Mouse (Mus musculus): ENCODE measurements around the gene Hmgxb4. TPM values are rescaled to one million over a fixed set of nuclear protein-coding genes. Genes with fewer than 3 reads are reported as not detected.

Gene Hmgxb4
- total and polyA plus RNA-seq, 3 experiments = 14.8 to 52.1 (median 38.3) TPM

GRCm38 (mm10) chr8:75053342-75053741 lies 60.2 kb downstream of the Hmgxb4 start:
- no peak overlapping the region for H3K4me3 ChIP-seq (ENCODE audit: low read depth, low read length)
- peaks cover 89% of the 10 kb centered on the region for H3K36me3 ChIP-seq (replicated peaks)
- ATAC-seq (ENCODE audit: extremely low read depth, insufficient number of reproducible peaks, low FRiP score, poor library complexity, severe bottlenecking) = no peak
- no peak for TF ChIP-seq GATA1 (IDR thresholded peaks at IDR 0.05; ENCODE audit: borderline replicate concordance, low read length)
- no peak for DNase-seq (ENCODE audit: low spot score)
- H3K9me3 ChIP-seq (replicated peaks) = no peaks in the 10 kb centered on the region
- no peaks in the 10 kb centered on the region for H3K27me3 ChIP-seq (ENCODE audit: insufficient read depth, low read length)
- H3K4me1 ChIP-seq (ENCODE audit: insufficient read depth, low read depth, low read length) = no peaks in the 10 kb centered on the region

GRCm38 (mm10) chr8:75055673-75056072 lies 62.5 kb downstream of the Hmgxb4 start:
- H3K4me3 ChIP-seq (ENCODE audit: low read depth, low read length) = no peak overlapping the region
- ATAC-seq (ENCODE audit: extremely low read depth, insufficient number of reproducible peaks, low FRiP score, poor library complexity, severe bottlenecking) = no peak
- no peaks in the 10 kb centered on the region for H3K9me3 ChIP-seq (replicated peaks)
- no peak for DNase-seq (ENCODE audit: low spot score)
- no peaks in the 10 kb centered on the region for H3K27me3 ChIP-seq (ENCODE audit: insufficient read depth, low read length)
- no peaks in the 10 kb centered on the region for H3K4me1 ChIP-seq (ENCODE audit: insufficient read depth, low read depth, low read length)
- H3K36me3 ChIP-seq (replicated peaks) = peaks cover 91% of the 10 kb centered on the region
- TF ChIP-seq CTCF (IDR thresholded peaks at IDR 0.05; ENCODE audit: low read depth, low read length) = no peak
- TF ChIP-seq TAL1 (conservative IDR thresholded peaks at IDR 0.05; ENCODE audit: low read depth, low read length) = no peak
- TF ChIP-seq GATA2 (IDR thresholded peaks at IDR 0.05; ENCODE audit: borderline replicate concordance, low read depth, low read length) = no peak
- no peak for TF ChIP-seq POLR2AphosphoS5 (IDR thresholded peaks at IDR 0.05; ENCODE audit: insufficient replicate concordance, low read depth, low read length)
- TF ChIP-seq GATA1 (IDR thresholded peaks at IDR 0.05; ENCODE audit: borderline replicate concordance, low read length) = no peak

- Histone ChIP-seq H3K9me3 (replicated peaks) (no peaks in the 10 kb centered on the region), H3K36me3 (replicated peaks) (peaks cover 91% of the 10 kb centered on the region), H3K4me3 (ENCODE audit: low read depth, low read length) (no peak overlapping the region), H3K4me1 (ENCODE audit: insufficient read depth, low read depth, low read length) (no peaks in the 10 kb centered on the region), H3K27me3 (ENCODE audit: insufficient read depth, low read length) (no peaks in the 10 kb centered on the region)
- ATAC-seq (ENCODE audit: extremely low read depth, insufficient number of reproducible peaks, low FRiP score, poor library complexity, severe bottlenecking) (no peak), DNase-seq (ENCODE audit: low spot score) (no peak)
- TF ChIP-seq TAL1 (conservative IDR thresholded peaks at IDR 0.05; ENCODE audit: low read depth, low read length) = no peak
- no peak for TF ChIP-seq CTCF (IDR thresholded peaks at IDR 0.05; ENCODE audit: low read depth, low read length)
- no peak for TF ChIP-seq GATA1 (IDR thresholded peaks at IDR 0.05; ENCODE audit: borderline replicate concordance, low read length)
Observed at GRCm38 (mm10) chr8:75060022-75060421, 66.9 kb downstream of the Hmgxb4 start.

GRCm38 (mm10) chr8:75060815-75061214 lies 67.7 kb downstream of the Hmgxb4 start:
- Histone ChIP-seq H3K9me3 (replicated peaks) (no peaks in the 10 kb centered on the region), H3K27me3 (ENCODE audit: insufficient read depth, low read length) (no peaks in the 10 kb centered on the region), H3K4me1 (ENCODE audit: insufficient read depth, low read depth, low read length) (no peaks in the 10 kb centered on the region), H3K4me3 (ENCODE audit: low read depth, low read length) (no peak overlapping the region), H3K36me3 (replicated peaks) (peaks cover 91% of the 10 kb centered on the region)
- ATAC-seq (ENCODE audit: extremely low read depth, insufficient number of reproducible peaks, low FRiP score, poor library complexity, severe bottlenecking) (no peak), DNase-seq (ENCODE audit: low spot score) (no peak)
- no peak for TF ChIP-seq CTCF (IDR thresholded peaks at IDR 0.05; ENCODE audit: low read depth, low read length)
- TF ChIP-seq POLR2AphosphoS5 (IDR thresholded peaks at IDR 0.05; ENCODE audit: insufficient replicate concordance, low read depth, low read length) = no peak
- TF ChIP-seq GATA2 (IDR thresholded peaks at IDR 0.05; ENCODE audit: borderline replicate concordance, low read depth, low read length) = no peak
- no peak for TF ChIP-seq GATA1 (IDR thresholded peaks at IDR 0.05; ENCODE audit: borderline replicate concordance, low read length)
- TF ChIP-seq TAL1 (conservative IDR thresholded peaks at IDR 0.05; ENCODE audit: low read depth, low read length) = no peak

- DNase-seq (ENCODE audit: low spot score) (no peak), ATAC-seq (ENCODE audit: extremely low read depth, insufficient number of reproducible peaks, low FRiP score, poor library complexity, severe bottlenecking) (no peak)
- TF ChIP-seq POLR2AphosphoS5 (IDR thresholded peaks at IDR 0.05; ENCODE audit: insufficient replicate concordance, low read depth, low read length) (no peak), CTCF (IDR thresholded peaks at IDR 0.05; ENCODE audit: low read depth, low read length) (no peak), TAL1 (conservative IDR thresholded peaks at IDR 0.05; ENCODE audit: low read depth, low read length) (no peak), GATA2 (IDR thresholded peaks at IDR 0.05; ENCODE audit: borderline replicate concordance, low read depth, low read length) (no peak), GATA1 (IDR thresholded peaks at IDR 0.05; ENCODE audit: borderline replicate concordance, low read length) (no peak)
- no peaks in the 10 kb centered on the region for H3K4me1 ChIP-seq (ENCODE audit: insufficient read depth, low read depth, low read length)
- H3K4me3 ChIP-seq (ENCODE audit: low read depth, low read length) = no peak overlapping the region
- H3K27me3 ChIP-seq (ENCODE audit: insufficient read depth, low read length) = no peaks in the 10 kb centered on the region
- H3K36me3 ChIP-seq (replicated peaks) = peaks cover 91% of the 10 kb centered on the region
- no peaks in the 10 kb centered on the region for H3K9me3 ChIP-seq (replicated peaks)
Observed at GRCm38 (mm10) chr8:75063290-75063689, 70.1 kb downstream of the Hmgxb4 start.

- no peaks in the 10 kb centered on the region for H3K9me3 ChIP-seq (replicated peaks)
- ATAC-seq (ENCODE audit: extremely low read depth, insufficient number of reproducible peaks, low FRiP score, poor library complexity, severe bottlenecking) = no peak
- no peak overlapping the region for H3K4me3 ChIP-seq (ENCODE audit: low read depth, low read length)
- H3K4me1 ChIP-seq (ENCODE audit: insufficient read depth, low read depth, low read length) = no peaks in the 10 kb centered on the region
- H3K36me3 ChIP-seq (replicated peaks) = peaks cover 81% of the 10 kb centered on the region
- DNase-seq (ENCODE audit: low spot score) = no peak
- no peaks in the 10 kb centered on the region for H3K27me3 ChIP-seq (ENCODE audit: insufficient read depth, low read length)
- TF ChIP-seq CTCF (IDR thresholded peaks at IDR 0.05; ENCODE audit: low read depth, low read length) = no peak
- TF ChIP-seq GATA1 (IDR thresholded peaks at IDR 0.05; ENCODE audit: borderline replicate concordance, low read length) = no peak
- no peak for TF ChIP-seq TAL1 (conservative IDR thresholded peaks at IDR 0.05; ENCODE audit: low read depth, low read length)
- TF ChIP-seq POLR2AphosphoS5 (IDR thresholded peaks at IDR 0.05; ENCODE audit: insufficient replicate concordance, low read depth, low read length) = no peak
- TF ChIP-seq GATA2 (IDR thresholded peaks at IDR 0.05; ENCODE audit: borderline replicate concordance, low read depth, low read length) = no peak
Observed at GRCm38 (mm10) chr8:75064790-75065189, 71.6 kb downstream of the Hmgxb4 start.

GRCm38 (mm10) chr8:75067287-75067686 lies 74.1 kb downstream of the Hmgxb4 start:
- peaks cover 65% of the 10 kb centered on the region for H3K36me3 ChIP-seq (replicated peaks)
- peaks cover 11% of the 10 kb centered on the region for H3K4me1 ChIP-seq (ENCODE audit: insufficient read depth, low read depth, low read length)
- TF ChIP-seq GATA2 (IDR thresholded peaks at IDR 0.05; ENCODE audit: borderline replicate concordance, low read depth, low read length) (no peak), CTCF (IDR thresholded peaks at IDR 0.05; ENCODE audit: low read depth, low read length) (no peak), TAL1 (conservative IDR thresholded peaks at IDR 0.05; ENCODE audit: low read depth, low read length) (no peak), POLR2AphosphoS5 (IDR thresholded peaks at IDR 0.05; ENCODE audit: insufficient replicate concordance, low read depth, low read length) (no peak), GATA1 (IDR thresholded peaks at IDR 0.05; ENCODE audit: borderline replicate concordance, low read length) (no peak)
- H3K27me3 ChIP-seq (ENCODE audit: insufficient read depth, low read length) = no peaks in the 10 kb centered on the region
- ATAC-seq (ENCODE audit: extremely low read depth, insufficient number of reproducible peaks, low FRiP score, poor library complexity, severe bottlenecking) (no peak), DNase-seq (ENCODE audit: low spot score) (no peak)
- no peaks in the 10 kb centered on the region for H3K9me3 ChIP-seq (replicated peaks)
- H3K4me3 ChIP-seq (ENCODE audit: low read depth, low read length) = no peak overlapping the region

Measured in G1E (cell line).